Mouse (Mus musculus): ENCODE results near the gene Lrrc8c.
"Not testable (repeated sequence)": the region's sequence is repeated elsewhere in the genome, so short reads cannot be mapped to it uniquely, and the experiment has no call there.

Gene Lrrc8c

DNA sequence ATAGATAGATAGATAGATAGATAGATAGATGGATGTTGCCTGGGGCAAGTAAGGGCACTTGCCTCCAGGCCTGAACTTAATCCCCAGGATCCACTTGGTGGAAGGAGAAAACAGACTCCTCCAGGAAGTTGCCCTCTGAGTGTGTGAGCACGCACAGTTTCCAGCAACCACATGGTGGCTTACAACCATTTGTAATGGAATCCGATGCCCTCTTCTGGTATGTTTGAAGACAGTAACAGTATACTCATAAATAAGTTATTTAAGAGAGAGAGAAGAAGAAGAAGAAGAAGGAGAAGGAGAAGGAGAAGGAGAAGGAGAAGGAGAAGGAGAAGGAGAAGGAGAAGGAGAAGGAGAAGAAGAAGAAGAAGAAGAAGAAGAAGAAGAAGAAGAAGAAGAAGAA lies 119.1 kb downstream of the Lrrc8c start:
- ATAC-seq (ENCODE audit: low TSS enrichment) = not testable (repeated sequence)

DNA sequence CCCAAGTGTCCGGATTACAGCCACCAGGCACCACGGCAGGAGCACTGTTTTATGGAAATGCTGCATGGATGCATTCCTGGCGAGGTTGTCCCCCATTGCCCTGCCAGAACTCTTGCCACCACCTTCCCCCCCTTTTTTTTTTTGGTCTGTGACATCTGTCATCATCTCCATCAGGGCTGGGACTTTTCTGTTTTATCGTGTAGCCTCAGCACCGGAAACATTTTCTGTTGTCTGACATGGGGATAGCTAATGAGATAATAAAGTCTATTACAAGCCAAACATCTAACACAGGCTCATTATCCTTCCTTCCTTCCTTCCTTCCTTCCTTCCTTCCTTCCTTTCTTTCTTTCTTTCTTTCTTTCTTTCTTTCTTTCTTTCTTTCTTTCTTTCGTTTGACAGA lies 119.7 kb downstream of the Lrrc8c start:
- ATAC-seq (ENCODE audit: low TSS enrichment) = no peak

GRCm38 (mm10) chr5:105639363-105639762 lies 120.2 kb downstream of the Lrrc8c start:
- ATAC-seq (ENCODE audit: low TSS enrichment) = no peak

DNA sequence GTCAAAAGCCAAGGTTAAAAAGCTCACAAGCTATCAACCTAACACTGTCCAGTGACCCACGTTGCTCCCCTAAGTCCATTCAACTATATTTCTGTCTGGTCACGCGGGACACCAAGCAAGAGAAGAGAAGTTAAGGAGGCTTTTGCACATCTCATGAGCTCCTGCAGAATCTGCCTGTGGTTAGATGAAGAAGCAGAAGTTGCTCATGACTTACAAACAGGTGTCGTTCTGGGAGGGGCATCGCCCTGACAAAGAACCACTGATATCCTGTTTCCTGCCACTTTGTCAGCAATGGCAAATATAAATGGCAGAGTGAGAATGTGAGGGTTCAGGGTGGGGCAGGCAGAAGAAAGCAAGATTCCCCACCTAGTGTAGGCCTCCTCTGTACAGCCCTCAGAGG lies 123.3 kb downstream of the Lrrc8c start:
- no peak for ATAC-seq (ENCODE audit: low TSS enrichment)

DNA sequence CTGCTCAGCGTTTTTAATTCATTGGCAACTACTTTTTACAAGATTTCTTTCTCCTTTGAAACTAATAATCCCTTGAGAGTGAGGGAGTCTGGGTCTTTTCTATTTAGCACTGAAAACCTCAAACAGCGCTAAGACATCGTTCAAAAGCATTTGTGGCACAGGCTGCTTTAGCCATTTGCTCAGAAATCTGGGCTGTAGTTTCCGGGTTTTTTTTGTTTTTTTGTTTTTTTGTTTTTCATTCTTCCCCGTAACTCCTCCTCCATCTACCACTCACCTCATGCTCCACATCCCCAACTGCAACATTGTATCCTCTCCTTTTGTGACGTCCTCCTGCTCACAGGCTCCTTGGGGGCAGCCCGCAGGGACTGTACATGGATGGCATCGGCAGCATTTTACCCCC lies 124.1 kb downstream of the Lrrc8c start:
- ATAC-seq (ENCODE audit: low TSS enrichment) = no peak

DNA sequence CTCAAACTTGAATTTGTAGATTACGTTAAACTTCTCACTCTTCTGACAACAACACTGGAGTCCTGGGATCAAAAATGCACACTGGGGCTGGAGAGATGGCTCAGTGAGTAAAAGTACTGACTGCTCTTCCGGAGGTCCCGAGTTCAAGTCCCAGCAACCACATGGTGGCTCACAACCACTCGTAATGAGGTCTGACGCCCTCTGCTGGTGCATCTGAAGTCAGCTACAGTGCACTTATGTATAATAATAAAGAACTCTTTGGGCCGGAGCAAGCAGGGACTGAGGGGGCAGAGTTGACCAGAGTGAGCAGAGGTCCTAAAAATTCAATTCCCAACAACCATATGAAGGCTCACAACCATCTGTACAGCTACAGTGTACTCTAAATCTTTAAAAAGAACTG lies 125.0 kb downstream of the Lrrc8c start:
- no peak for ATAC-seq (ENCODE audit: low TSS enrichment)

DNA sequence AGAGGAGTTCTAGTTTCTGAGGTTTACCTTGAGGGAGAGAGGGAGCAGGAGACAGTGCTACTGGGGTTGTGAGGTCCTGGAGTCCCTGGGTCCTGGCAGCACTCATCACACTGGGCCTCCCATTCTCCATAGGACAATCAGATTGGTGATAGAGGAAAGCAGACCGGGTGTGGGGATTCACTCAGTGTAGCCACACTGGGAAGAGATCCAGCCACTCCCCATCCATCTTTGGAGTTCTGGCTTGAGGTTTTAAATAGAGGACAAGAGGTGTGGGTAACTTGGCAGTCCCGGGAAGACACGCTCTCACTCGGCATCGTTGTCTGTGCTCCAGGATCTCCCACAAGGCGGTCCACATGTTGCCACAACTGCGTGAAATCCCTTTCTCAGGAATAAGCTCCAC lies 127.9 kb downstream of the Lrrc8c start:
- peak; percentile 30; the same call in 1 of the 2 replicates for ATAC-seq (ENCODE audit: low TSS enrichment)

DNA sequence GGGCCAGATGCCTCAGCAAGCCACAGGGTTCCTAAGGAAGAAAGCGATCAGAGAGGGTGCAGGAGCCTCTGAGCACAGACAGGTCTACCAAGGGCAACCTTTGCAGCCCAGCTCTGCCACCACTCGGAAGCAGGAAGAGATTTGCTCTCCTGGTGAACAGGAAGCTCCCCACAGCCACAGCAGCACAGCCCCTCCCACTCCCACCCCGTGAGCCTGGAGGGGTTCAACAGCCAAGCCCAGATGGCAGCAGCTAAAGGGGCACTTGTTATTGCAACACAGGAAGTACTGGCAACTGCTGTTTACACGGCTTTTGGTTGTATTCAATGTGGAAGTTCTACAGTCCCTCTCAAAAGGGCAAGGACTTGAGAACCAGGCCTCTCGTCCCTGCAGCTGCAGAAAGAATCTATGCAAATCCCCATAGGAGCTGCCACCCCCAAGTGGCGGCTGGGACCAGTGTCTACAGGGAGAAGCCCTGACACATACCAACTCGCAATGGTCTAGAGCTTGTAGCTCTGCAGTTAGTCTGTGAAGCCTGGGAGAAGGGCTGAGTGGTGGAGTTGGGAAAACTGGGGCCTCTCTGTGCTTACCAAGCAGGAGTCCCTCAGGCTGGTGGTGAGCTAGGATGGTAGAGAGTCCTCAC lies 129.6 kb downstream of the Lrrc8c start:
- ATAC-seq (ENCODE audit: low TSS enrichment) = peak; percentile 51

- ATAC-seq (ENCODE audit: low TSS enrichment) = no peak
Measured at GRCm38 (mm10) chr5:105649514-105650001, 130.4 kb downstream of the Lrrc8c start.

- no peak for ATAC-seq (ENCODE audit: low TSS enrichment)
Measured at GRCm38 (mm10) chr5:105650728-105651479, 131.7 kb downstream of the Lrrc8c start.

- ATAC-seq (ENCODE audit: low TSS enrichment) = no peak
Measured at GRCm38 (mm10) chr5:105651561-105651991, 132.4 kb downstream of the Lrrc8c start.

DNA sequence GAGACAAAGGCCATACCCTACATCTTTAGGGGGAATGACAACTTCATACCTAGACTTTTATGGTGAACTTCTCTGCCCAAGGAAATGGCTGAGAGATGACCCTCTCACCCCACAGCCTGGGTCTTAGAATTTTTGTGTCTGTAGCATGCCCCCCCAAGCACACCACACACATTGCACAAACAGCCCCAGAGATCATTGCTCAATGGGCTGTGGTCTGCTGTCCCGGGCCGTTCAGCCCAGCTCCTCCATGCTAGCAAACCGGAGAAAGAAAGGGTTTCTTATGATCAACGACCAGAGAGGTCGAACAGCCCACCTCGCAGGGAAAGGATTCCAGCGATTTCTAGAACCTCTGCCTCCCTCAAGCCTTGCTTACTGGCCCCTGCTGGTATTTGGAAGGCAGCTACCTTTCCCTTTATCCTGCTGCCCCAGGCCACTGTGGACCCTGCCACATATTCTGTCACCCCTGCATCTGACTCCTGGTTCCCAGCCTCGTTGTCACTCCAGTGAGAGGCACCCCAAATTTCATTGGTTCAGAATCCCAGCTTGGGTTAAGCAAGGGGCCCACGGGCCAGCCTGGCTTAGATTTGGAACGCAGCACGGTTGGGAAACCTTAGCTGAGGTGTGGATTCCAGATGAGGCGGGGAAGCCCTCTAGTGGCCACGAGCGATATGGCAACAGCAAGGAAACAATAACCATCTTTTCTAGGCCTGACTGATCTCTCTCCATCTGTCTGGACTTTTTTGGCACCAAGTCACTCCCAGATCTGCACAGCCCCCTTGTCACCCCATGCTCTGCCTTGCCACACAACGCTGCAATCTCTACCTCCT lies 135.3 kb downstream of the Lrrc8c start:
- ATAC-seq (ENCODE audit: low TSS enrichment) = peak; percentile 90

DNA sequence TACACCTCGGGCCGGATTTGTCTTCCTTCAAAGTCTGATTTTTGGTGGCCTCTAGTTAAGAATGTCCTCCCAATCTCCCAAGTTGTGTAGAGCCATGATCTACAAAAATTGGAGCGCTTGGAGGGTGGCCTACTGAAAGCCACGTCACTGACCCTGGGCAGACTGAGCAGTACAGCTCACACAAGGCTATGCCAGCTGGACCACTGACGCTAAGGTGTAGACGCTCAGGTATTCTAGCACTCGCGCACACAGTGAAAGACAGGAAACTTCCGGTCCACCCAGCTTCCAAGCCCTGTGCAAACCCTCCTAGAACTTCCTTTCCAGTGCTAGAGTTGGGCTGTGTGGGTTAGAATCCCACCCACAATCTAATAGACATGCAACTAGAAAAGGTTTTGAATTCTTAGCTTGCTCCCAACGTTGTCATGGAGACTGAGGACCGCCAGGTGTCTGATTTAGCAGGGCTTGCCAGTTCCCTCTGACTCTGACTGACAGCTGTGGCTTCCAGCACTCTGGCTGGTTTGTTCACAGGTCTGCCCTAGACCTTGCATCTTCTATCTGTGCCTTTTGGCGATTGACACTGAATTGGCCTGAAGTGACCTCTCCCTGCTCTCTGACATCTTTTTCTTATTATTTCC lies 136.0 kb downstream of the Lrrc8c start:
- ATAC-seq (ENCODE audit: low TSS enrichment) = 0 out of 2 replicates have a peak, but pooled peaks have one; percentile 45

- ATAC-seq (ENCODE audit: low TSS enrichment) = no peak
Measured at GRCm38 (mm10) chr5:105661894-105662293, 142.7 kb downstream of the Lrrc8c start.
